Mouse (Mus musculus) testis, adult 2 months (tissue): ENCODE measurements around the gene Hspd1.

Experiments used
- CTCF ChIP-seq: fragments of 200-500 bp; IDR thresholded peaks from 2 replicates; pipeline ENCODE4 v1.5.1; 2012; ENCODE audit warnings: low read depth, mild to moderate bottlenecking, inconsistent platforms, low read length, moderate library complexity; ENCODE audit not compliant: control insufficient read depth, insufficient read depth, insufficient replicate concordance
- POLR2A ChIP-seq: fragments of 200-500 bp; IDR thresholded peaks from 2 replicates; pipeline ENCODE4 v1.6.1; 2012; ENCODE audit warnings: low read depth, mild to moderate bottlenecking, inconsistent platforms, low read length, moderate library complexity; ENCODE audit not compliant: control insufficient read depth

DNA sequence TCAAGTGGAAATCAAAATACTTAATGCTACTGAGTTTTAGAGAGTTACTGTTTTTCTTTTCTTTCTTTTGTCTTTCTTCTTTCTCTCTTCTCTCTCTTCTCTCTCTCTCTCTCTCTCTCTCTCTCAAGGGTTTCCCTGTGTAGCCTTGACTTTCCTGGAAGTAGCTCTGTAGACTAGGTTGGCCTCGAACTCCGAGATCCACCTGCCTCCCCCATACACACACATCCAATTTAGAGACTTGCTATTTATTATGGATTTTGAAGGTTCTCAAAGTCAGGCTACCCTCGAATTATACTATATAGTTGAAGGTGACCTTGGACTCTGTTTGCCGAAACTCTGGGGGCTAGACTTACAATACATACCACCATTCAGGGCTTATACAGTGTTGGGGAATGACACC is 44.3 kb upstream of the Hspd1 start:
- TF ChIP-seq POLR2A (no peak), CTCF (no peak)
